Mouse (Mus musculus) gastrocnemius, postnatal 14 days (tissue): ENCODE results near the gene Gabpb2. TPM values are rescaled to one million over a fixed set of nuclear protein-coding genes. Genes with fewer than 3 reads are reported as not detected.
A peak's percentile ranks its signal among the peaks of the same experiment; 100 is the strongest.

Experiments
- DNase-seq: peaks from one replicate; pipeline ENCODE4 v3.0.0; 2021; ENCODE audit warnings: mixed read lengths
- intact Hi-C: fragments of 180-260 bp; cut with DNase I; formaldehyde crosslinking; loops from one replicate; pipeline ENCODE4 v1.15.1; 2025; ENCODE audit warnings: low total_unique reads
- long read RNA-seq, 2 experiments: library from polyadenylated mRNA; stranded (forward); transcript quantifications; one replicate each; pipeline ENCODE4 v2.0.0; 2021
- total RNA-seq, 2 experiments: library from RNA; stranded (reverse); gene quantifications; 2 replicates each; pipeline ENCODE4 v1.2.3; 2021

The Gabpb2 gene
- total RNA-seq: 1 to 10 TPM; 7.3 to 8.1 TPM
- long read RNA-seq, experiment 1, partial matches to known transcripts: 1 of 3 reads
- long read RNA-seq, experiment 1, other reads (novel, unspliced or antisense): 1 of 3 reads
- long read RNA-seq, experiment 2, partial matches to known transcripts: 0 of 4 reads
- long read RNA-seq, experiment 2, other reads (novel, unspliced or antisense): 4 of 4 reads

GRCm38 (mm10) chr3:95217255-95218134 is at the start of gene Gabpb2:
Gene Gabpb2 (minus strand): TSS chr3:95217916.
- intact Hi-C loops: loop anchor here (5.0 kb wide), 1 partner anchor 45 kb away; no protein-coding TSS in a partner anchor
- DNase-seq: peak; percentile 97

DNA sequence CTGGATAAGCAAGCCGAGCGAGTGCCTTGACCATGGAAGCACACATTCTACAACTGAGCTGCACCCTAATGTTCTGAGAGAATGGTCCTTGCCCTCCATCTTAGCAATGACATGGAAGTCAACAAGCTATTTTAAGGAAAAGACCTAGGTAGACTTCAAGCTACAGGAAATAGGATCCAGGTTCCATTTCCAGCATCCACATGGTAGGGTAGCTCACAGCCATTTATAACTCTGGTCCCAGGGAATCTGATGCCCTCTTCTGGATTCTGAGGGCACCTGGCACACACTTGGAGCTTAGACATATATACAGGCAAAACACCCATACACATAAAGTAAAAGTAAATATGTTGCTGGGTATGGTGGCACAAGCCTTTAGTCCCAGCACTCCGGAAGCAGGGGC is 48.3 kb upstream of the Gabpb2 start:
- intact Hi-C loops: loop anchor here (10.0 kb wide), 1 partner anchor 121 kb away; the partner anchor contains the start of gene Tnfaip8l2
- DNase-seq: no peak

- intact Hi-C loops: loop anchor here (5.0 to 10.0 kb wide), 2 partner anchors 47 to 120 kb away; partner anchors contain the start of genes Gabpb2 and Tnfaip8l2
- DNase-seq: no peak
These were observed 47.0 kb upstream of the Gabpb2 start for GRCm38 (mm10) chr3:95264724-95265123.

- intact Hi-C loops: loop anchor here (5.0 to 10.0 kb wide), 2 partner anchors 46 to 118 kb away; partner anchors contain the start of genes Gabpb2 and Tnfaip8l2
These were observed 45.5 kb upstream of the Gabpb2 start for GRCm38 (mm10) chr3:95263089-95263739.

GRCm38 (mm10) chr3:95261975-95262374 is 44.3 kb upstream of the Gabpb2 start:
- DNase-seq: no peak
- intact Hi-C loops: loop anchor here (5.0 to 10.0 kb wide), 2 partner anchors 45 to 117 kb away; partner anchors contain the start of genes Gabpb2 and Tnfaip8l2

More at GRCm38 (mm10) chr3:95263089-95263739, 45.5 kb upstream of the Gabpb2 start:
- DNase-seq: peak; percentile 76

DNA sequence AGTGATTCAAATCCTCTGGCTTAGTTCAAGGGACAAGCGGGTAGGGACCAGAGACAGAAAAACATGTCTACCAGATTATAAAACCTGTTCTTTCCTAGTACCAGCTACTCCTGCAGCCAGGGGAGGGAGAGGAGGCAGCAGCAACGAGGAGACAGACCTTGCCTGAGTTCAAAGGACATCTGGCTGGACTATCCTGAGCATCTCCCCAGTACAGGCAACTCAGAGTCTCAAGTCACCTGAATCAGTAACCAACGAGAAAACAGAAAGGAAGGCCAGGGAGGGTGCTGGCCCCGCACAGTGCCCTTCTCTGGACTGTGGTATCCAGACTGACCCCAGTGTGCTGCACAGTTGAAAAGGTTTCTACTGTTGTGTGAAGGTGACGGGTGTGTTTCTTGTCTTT is 39.2 kb upstream of the Gabpb2 start:
- no peak for DNase-seq
- intact Hi-C loops: no loop called here

- intact Hi-C loops: no loop called here
- DNase-seq: no peak
These were observed 33.2 kb upstream of the Gabpb2 start, which contains the start of gene Bnipl for GRCm38 (mm10) chr3:95250783-95251424. Gene Bnipl (minus strand): TSS chr3:95251193.

- intact Hi-C loops: no loop called here
- no peak for DNase-seq
These were observed 32.6 kb upstream of the Gabpb2 start for GRCm38 (mm10) chr3:95250361-95250760.

- intact Hi-C loops: no loop called here
- no peak for DNase-seq
These were observed 30.1 kb upstream of the Gabpb2 start for GRCm38 (mm10) chr3:95247660-95248336.

GRCm38 (mm10) chr3:95246465-95247231 is 28.9 kb upstream of the Gabpb2 start:
- DNase-seq: peak; percentile 37
- intact Hi-C loops: no loop called here

- intact Hi-C loops: no loop called here
These were observed 25.4 kb upstream of the Gabpb2 start for GRCm38 (mm10) chr3:95243086-95243485.

GRCm38 (mm10) chr3:95241498-95241897 is 23.8 kb upstream of the Gabpb2 start, which contains the start of gene Gm128:
Gene Gm128 (minus strand): TSS chr3:95241598.
- no peak for DNase-seq
- intact Hi-C loops: no loop called here

More at GRCm38 (mm10) chr3:95243086-95243485, 25.4 kb upstream of the Gabpb2 start:
- no peak for DNase-seq

GRCm38 (mm10) chr3:95240900-95241299 is 23.2 kb upstream of the Gabpb2 start:
- no peak for DNase-seq
- intact Hi-C loops: no loop called here

DNA sequence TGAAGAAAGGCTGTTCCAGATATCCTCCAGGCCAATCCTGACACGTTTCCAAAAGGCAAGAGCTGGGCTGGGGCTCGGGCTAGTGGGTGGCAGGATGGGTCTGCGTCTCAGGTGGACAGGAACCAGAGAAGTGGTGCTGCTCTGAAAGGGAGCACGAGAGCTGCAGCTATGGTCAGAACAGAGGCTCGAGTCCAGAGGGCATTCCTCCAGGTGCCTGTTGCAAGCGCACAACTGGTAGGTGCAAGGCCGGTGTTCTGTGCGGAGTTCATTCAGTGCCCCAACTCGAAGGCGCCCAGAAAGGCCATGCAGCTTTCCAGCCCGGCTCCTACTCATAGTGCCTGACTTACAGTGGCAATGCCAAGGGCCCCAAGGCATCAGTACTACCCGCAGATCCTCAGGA is 22.3 kb upstream of the Gabpb2 start:
- intact Hi-C loops: no loop called here
- DNase-seq: no peak

- no peak for DNase-seq
- intact Hi-C loops: no loop called here
These were observed 21.3 kb upstream of the Gabpb2 start for GRCm38 (mm10) chr3:95239022-95239421.

- intact Hi-C loops: no loop called here
- DNase-seq: no peak
These were observed 19.9 kb upstream of the Gabpb2 start for GRCm38 (mm10) chr3:95237541-95238099.

- intact Hi-C loops: no loop called here
- DNase-seq: no peak
These were observed 17.9 kb upstream of the Gabpb2 start for GRCm38 (mm10) chr3:95235386-95236301.
